Mouse (Mus musculus): Measurements from ENCODE around the gene Kctd12b. TPM values are rescaled to one million over a fixed set of nuclear protein-coding genes. Genes with fewer than 3 reads are reported as not detected.
"Not testable (repeated sequence)": the region's sequence is repeated elsewhere in the genome, so short reads cannot be mapped to it uniquely, and the experiment has no call there.

Kctd12b gene
- polyA plus RNA-seq (2016; fragmentation: Nextera tagmentation; extraction: Ambion mirVana) = 3.4 and 3.7 TPM in 2 replicates

- H3K4me1 ChIP-seq = peaks cover 22% of the 10 kb centered on the region
- peak within 1 kb of the TSS; percentile 66 for H3K27ac ChIP-seq
- DNase-seq (ENCODE audit: extremely low spot score, low spot score) = peak; percentile 13
- H3K4me3 ChIP-seq = peak within 1 kb of the TSS; percentile 39
- no peaks in the 10 kb centered on the region for H3K36me3 ChIP-seq (replicated peaks)
- H3K9me3 ChIP-seq = no peaks in the 10 kb centered on the region
- peaks cover 38% of the 10 kb centered on the region for H3K27me3 ChIP-seq (ENCODE audit: poor library complexity, severe bottlenecking)
- WGBS = 22% methylated on average over 11 of the region's 11 CpGs
Measured at GRCm38 (mm10) chrX:153695782-153696395, at the start of gene Kctd12b. Gene Kctd12b, minus strand, starts transcription at chrX:153696391.

DNA sequence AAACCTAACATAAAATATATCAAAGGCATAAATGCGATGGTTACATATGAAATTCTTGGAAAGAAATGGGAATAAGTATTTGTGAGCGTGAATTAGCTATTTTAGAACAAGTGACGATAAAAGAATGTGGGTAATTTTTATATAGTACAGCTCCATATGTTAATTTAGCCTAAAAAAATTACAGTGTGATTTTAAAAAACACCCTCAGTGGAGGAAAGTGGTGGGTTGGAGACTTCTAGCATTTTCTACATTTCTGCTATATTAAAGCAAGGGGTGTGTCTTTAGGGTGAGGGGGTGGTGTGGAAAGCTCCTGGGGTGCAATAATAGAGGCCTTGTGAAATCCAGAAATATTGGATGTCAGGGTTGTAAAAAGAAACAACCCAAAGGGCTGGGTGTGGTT is 46.3 kb upstream of the Kctd12b start:
- 91% methylated on average over 3 of the region's 3 CpGs for WGBS
- Histone ChIP-seq H3K36me3 (replicated peaks) (peaks cover 8% of the 10 kb centered on the region; the same call in 1 of the 2 replicates), H3K4me1 (no peaks in the 10 kb centered on the region), H3K27me3 (ENCODE audit: poor library complexity, severe bottlenecking) (peaks cover 4% of the 10 kb centered on the region; the same call in 1 of the 2 replicates), H3K4me3 (no peak overlapping the region), H3K27ac (no peak overlapping the region), H3K9me3 (no peaks in the 10 kb centered on the region)
- no peak for DNase-seq (ENCODE audit: extremely low spot score, low spot score)

DNA sequence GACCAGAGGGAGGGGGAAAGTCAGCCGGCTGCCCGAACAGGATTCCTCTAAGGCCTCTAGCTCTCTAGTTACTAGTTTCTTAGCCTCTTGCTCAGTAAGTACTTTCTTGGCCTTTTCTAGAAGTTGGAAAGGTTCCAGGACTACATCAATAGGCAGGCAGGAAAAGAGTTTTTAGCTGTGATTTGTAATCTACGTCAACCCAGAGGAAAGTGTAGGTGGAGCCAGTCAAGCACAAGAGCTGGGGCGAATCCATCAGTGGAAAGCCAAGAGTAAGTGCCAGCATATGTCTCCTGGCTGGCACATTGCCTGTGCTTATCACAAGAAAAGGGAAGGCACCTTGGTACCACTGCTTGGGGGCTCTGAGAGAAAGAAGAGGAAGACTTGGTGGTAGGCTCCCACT is 39.5 kb upstream of the Kctd12b start:
- H3K27me3 ChIP-seq (ENCODE audit: poor library complexity, severe bottlenecking) = no peaks in the 10 kb centered on the region
- 95% methylated on average over 4 of the region's 4 CpGs for WGBS

GRCm38 (mm10) chrX:153724400-153724799 is 28.2 kb upstream of the Kctd12b start:
- peak; percentile 27 for DNase-seq (ENCODE audit: extremely low spot score, low spot score)
- 0 out of 2 replicates have a peak, but pooled peaks cover 5% of the 10 kb centered on the region for H3K27me3 ChIP-seq (ENCODE audit: poor library complexity, severe bottlenecking)
- no peaks in the 10 kb centered on the region for H3K9me3 ChIP-seq
- peak overlapping the region; percentile 91 for H3K27ac ChIP-seq
- peaks cover 14% of the 10 kb centered on the region for H3K36me3 ChIP-seq (replicated peaks)
- 35% methylated on average over 3 of the region's 3 CpGs for WGBS
- no peaks in the 10 kb centered on the region for H3K4me1 ChIP-seq
- peak overlapping the region; percentile 63 for H3K4me3 ChIP-seq

More for the DNA sequence above, 39.5 kb upstream of the Kctd12b start:
- H3K4me1 ChIP-seq = no peaks in the 10 kb centered on the region
- no peak for DNase-seq (ENCODE audit: extremely low spot score, low spot score)
- no peak overlapping the region for H3K27ac ChIP-seq
- no peaks in the 10 kb centered on the region for H3K9me3 ChIP-seq
- peaks cover 48% of the 10 kb centered on the region for H3K36me3 ChIP-seq (replicated peaks)
- H3K4me3 ChIP-seq = no peak overlapping the region

- Histone ChIP-seq H3K27ac (peak within 1 kb of the TSS; percentile 91), H3K9me3 (no peaks in the 10 kb centered on the region), H3K36me3 (replicated peaks) (peaks cover 10% of the 10 kb centered on the region), H3K27me3 (ENCODE audit: poor library complexity, severe bottlenecking) (0 out of 2 replicates have a peak, but pooled peaks cover 5% of the 10 kb centered on the region), H3K4me1 (no peaks in the 10 kb centered on the region), H3K4me3 (peak within 1 kb of the TSS; percentile 63)
- WGBS = 12% methylated on average over 32 of the region's 32 CpGs
- peak; percentile 40 for DNase-seq (ENCODE audit: extremely low spot score, low spot score)
Measured at GRCm38 (mm10) chrX:153723110-153723916, 27.1 kb upstream of the Kctd12b start, which contains the start of gene Nbdy. Gene Nbdy, plus strand, starts transcription at chrX:153723590.

GRCm38 (mm10) chrX:153719602-153720001 is 23.4 kb upstream of the Kctd12b start:
- Histone ChIP-seq H3K27ac (no peak overlapping the region), H3K4me3 (no peak overlapping the region), H3K9me3 (no peaks in the 10 kb centered on the region), H3K27me3 (ENCODE audit: poor library complexity, severe bottlenecking) (peaks cover 9% of the 10 kb centered on the region; the same call in 1 of the 2 replicates), H3K4me1 (no peaks in the 10 kb centered on the region), H3K36me3 (replicated peaks) (no peaks in the 10 kb centered on the region)
- no peak for DNase-seq (ENCODE audit: extremely low spot score, low spot score)
- WGBS = 34% methylated on average over 4 of the region's 4 CpGs

- no peaks in the 10 kb centered on the region for H3K4me1 ChIP-seq
- peaks cover 13% of the 10 kb centered on the region for H3K27me3 ChIP-seq (ENCODE audit: poor library complexity, severe bottlenecking)
- no peaks in the 10 kb centered on the region for H3K36me3 ChIP-seq (replicated peaks)
- no peak overlapping the region for H3K4me3 ChIP-seq
- H3K9me3 ChIP-seq = no peaks in the 10 kb centered on the region
- WGBS = 88% methylated on average over 2 of the region's 2 CpGs
- DNase-seq (ENCODE audit: extremely low spot score, low spot score) = no peak
- no peak overlapping the region for H3K27ac ChIP-seq
Measured at GRCm38 (mm10) chrX:153716716-153717115, 20.5 kb upstream of the Kctd12b start.

GRCm38 (mm10) chrX:153707735-153708134 is 11.5 kb upstream of the Kctd12b start:
- WGBS = 27% methylated on average over 4 of the region's 4 CpGs
- no peak for DNase-seq (ENCODE audit: extremely low spot score, low spot score)
- H3K9me3 ChIP-seq = no peaks in the 10 kb centered on the region

DNA sequence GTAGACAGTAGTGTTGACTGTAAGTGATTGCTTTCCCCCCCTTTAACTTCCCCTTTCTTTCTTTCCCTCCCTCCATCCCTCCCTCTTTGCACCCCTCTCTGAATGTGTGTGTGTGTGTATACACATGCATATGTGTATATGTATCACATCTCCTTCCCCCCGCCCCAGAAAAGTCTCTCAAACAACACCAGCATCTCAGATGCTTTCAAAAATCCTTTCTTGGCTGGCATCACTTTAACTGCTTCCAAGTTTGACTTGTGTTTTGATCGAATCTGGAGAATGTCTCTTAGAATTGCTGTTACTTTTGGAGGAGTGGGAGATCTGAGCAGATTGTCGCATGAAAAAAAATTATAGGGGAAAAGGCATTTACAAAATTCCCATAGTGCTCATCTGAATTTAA is 4.3 kb upstream of the Kctd12b start:
- 84% methylated on average over 3 of the region's 3 CpGs for WGBS

More at GRCm38 (mm10) chrX:153707735-153708134, 11.5 kb upstream of the Kctd12b start:
- H3K4me1 ChIP-seq = no peaks in the 10 kb centered on the region
- H3K36me3 ChIP-seq (replicated peaks) = no peaks in the 10 kb centered on the region
- no peak overlapping the region for H3K4me3 ChIP-seq
- peaks cover 35% of the 10 kb centered on the region for H3K27me3 ChIP-seq (ENCODE audit: poor library complexity, severe bottlenecking)
- no peak overlapping the region for H3K27ac ChIP-seq

GRCm38 (mm10) chrX:153668233-153668632 is 28.0 kb downstream of the Kctd12b start:
- 30% methylated on average over 2 of the region's 2 CpGs for WGBS
- H3K27me3 ChIP-seq (ENCODE audit: poor library complexity, severe bottlenecking); H3K27ac ChIP-seq; DNase-seq (ENCODE audit: extremely low spot score, low spot score); H3K36me3 ChIP-seq (replicated peaks); H3K4me1 ChIP-seq; H3K9me3 ChIP-seq; H3K4me3 ChIP-seq: not testable (repeated sequence)

More for the DNA sequence above, 4.3 kb upstream of the Kctd12b start:
- Histone ChIP-seq H3K9me3 (no peaks in the 10 kb centered on the region), H3K4me1 (peaks cover 8% of the 10 kb centered on the region; the same call in 1 of the 2 replicates), H3K27ac (no peak overlapping the region), H3K4me3 (no peak overlapping the region), H3K27me3 (ENCODE audit: poor library complexity, severe bottlenecking) (peaks cover 24% of the 10 kb centered on the region), H3K36me3 (replicated peaks) (no peaks in the 10 kb centered on the region)
- no peak for DNase-seq (ENCODE audit: extremely low spot score, low spot score)

- Histone ChIP-seq H3K27ac (no peak overlapping the region), H3K36me3 (replicated peaks) (no peaks in the 10 kb centered on the region), H3K27me3 (ENCODE audit: poor library complexity, severe bottlenecking) (peaks cover 17% of the 10 kb centered on the region), H3K4me1 (no peaks in the 10 kb centered on the region), H3K9me3 (no peaks in the 10 kb centered on the region), H3K4me3 (no peak overlapping the region)
- WGBS = 90% methylated on average over 3 of the region's 3 CpGs
- DNase-seq (ENCODE audit: extremely low spot score, low spot score) = no peak
Measured at GRCm38 (mm10) chrX:153664903-153665302, 31.3 kb downstream of the Kctd12b start.

DNA sequence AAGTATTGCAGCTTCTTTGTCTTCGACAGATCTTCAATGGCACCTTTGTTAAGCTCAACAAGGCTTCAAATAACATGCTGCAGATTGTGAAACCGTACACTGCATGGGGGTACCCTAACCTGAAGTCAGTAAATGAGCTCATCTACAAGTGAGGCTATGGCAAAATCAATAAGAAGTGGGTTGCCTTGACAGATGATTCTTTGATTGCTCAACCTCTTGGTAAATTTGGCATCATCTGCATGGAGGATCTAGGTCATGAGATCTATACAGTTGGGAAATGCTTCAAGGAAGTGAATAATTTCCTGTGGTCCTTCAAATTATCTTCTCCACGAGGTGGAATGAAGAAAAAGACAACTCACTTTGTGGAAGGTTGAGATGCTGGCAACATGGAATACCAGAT is 39.2 kb downstream of the Kctd12b start:
- Histone ChIP-seq H3K9me3 (no peaks in the 10 kb centered on the region), H3K36me3 (replicated peaks) (no peaks in the 10 kb centered on the region), H3K4me1 (no peaks in the 10 kb centered on the region), H3K27me3 (ENCODE audit: poor library complexity, severe bottlenecking) (peaks cover 17% of the 10 kb centered on the region), H3K27ac (no peak overlapping the region), H3K4me3 (no peak overlapping the region)
- WGBS = 71% methylated on average over 3 of the region's 3 CpGs
- DNase-seq (ENCODE audit: extremely low spot score, low spot score) = no peak

- WGBS = 79% methylated on average over 3 of the region's 3 CpGs
- no peaks in the 10 kb centered on the region for H3K36me3 ChIP-seq (replicated peaks)
- H3K9me3 ChIP-seq = no peaks in the 10 kb centered on the region
- no peak overlapping the region for H3K4me3 ChIP-seq
- no peaks in the 10 kb centered on the region for H3K4me1 ChIP-seq
- H3K27ac ChIP-seq = no peak overlapping the region
- H3K27me3 ChIP-seq (ENCODE audit: poor library complexity, severe bottlenecking) = no peaks in the 10 kb centered on the region
- DNase-seq (ENCODE audit: extremely low spot score, low spot score) = no peak
Measured at GRCm38 (mm10) chrX:153640615-153641014, 55.6 kb downstream of the Kctd12b start.
